Mouse (Mus musculus) forebrain, postnatal 0 days (tissue): Measurements from ENCODE around the gene Atxn7l1. TPM values are rescaled to one million over a fixed set of nuclear protein-coding genes. Genes with fewer than 3 reads are reported as not detected.

ENCODE experiments used
- ATAC-seq: fragments of 200-750 bp; cut with Nextera tagmentation; 2 replicates; pipeline ENCODE4 v1.8.0; 2017; ENCODE audit warnings: mild to moderate bottlenecking, moderate library complexity
- DNase-seq: peaks from one replicate; pipeline ENCODE4 v3.0.0-alpha.2; 2015
- H3K27ac ChIP-seq: fragments of 300-500 bp; sonication (generic); 2 replicates; pipeline ENCODE4 v1.5.1; 2014; ENCODE audit warnings: low read depth, mild to moderate bottlenecking, antibody characterized with exemption, low read length, moderate library complexity, mixed read lengths
- H3K27me3 ChIP-seq: fragments of 300-500 bp; sonication (generic); 2 replicates; pipeline ENCODE4 v1.6.1; 2014; ENCODE audit warnings: mild to moderate bottlenecking, low read length, mixed read lengths; ENCODE audit not compliant: insufficient read depth
- H3K36me3 ChIP-seq: fragments of 300-500 bp; sonication (generic); 2 replicates; pipeline ENCODE4 v1.6.1; 2014; ENCODE audit warnings: mild to moderate bottlenecking, moderate library complexity; ENCODE audit not compliant: insufficient read depth
- H3K4me1 ChIP-seq: fragments of 300-500 bp; sonication (generic); 2 replicates; pipeline ENCODE4 v1.6.1; 2014; ENCODE audit warnings: antibody characterized with exemption; ENCODE audit not compliant: insufficient read depth
- H3K4me2 ChIP-seq: fragments of 300-500 bp; sonication (generic); 2 replicates; pipeline ENCODE4 v1.6.1; 2014; ENCODE audit warnings: low read depth, mild to moderate bottlenecking, moderate library complexity
- H3K4me3 ChIP-seq: fragments of 300-500 bp; sonication (generic); 2 replicates; pipeline ENCODE4 v1.5.1; 2014; ENCODE audit warnings: low read depth, low read length, mixed read lengths
- H3K9ac ChIP-seq: fragments of 300-500 bp; sonication (generic); 2 replicates; pipeline ENCODE4 v1.6.1; 2014; ENCODE audit warnings: mild to moderate bottlenecking
- H3K9me3 ChIP-seq: fragments of 300-500 bp; sonication (generic); 2 replicates; pipeline ENCODE4 v1.6.1; 2016; ENCODE audit warnings: low read length
- CTCF ChIP-seq: sonication (generic); IDR thresholded peaks from 2 replicates; pipeline ENCODE4 v1.5.1; 2016; ENCODE audit warnings: antibody characterized with exemption, control low read depth, low read depth
- WGBS: fragments of 180-500 bp; shearing (Covaris S2); extraction: QIAGEN DNeasy Blood & Tissue Kit; methylation state at CpG from one replicate; pipeline ENCODE4 v1.1.7; 2014; 5-methylcytosine and 5-hydroxymethylcytosine counted together
- polyA plus RNA-seq: library from polyadenylated mRNA; unstranded; fragments of >200 nt; fragmentation: Nextera tagmentation; extraction: Ambion mirVana; gene quantifications from 2 replicates; pipeline ENCODE4 v1.2.1, GENCODE M21; 2015
- total RNA-seq: library from RNA; depleted of rRNA; stranded (reverse); fragments of >200 nt; gene quantifications from 2 replicates; pipeline ENCODE4 v1.2.3, GENCODE M21; 2014

Atxn7l1 gene
- total and polyA plus RNA-seq, 2 experiments from 2014 or later: 18.2 to 23.0 TPM

DNA sequence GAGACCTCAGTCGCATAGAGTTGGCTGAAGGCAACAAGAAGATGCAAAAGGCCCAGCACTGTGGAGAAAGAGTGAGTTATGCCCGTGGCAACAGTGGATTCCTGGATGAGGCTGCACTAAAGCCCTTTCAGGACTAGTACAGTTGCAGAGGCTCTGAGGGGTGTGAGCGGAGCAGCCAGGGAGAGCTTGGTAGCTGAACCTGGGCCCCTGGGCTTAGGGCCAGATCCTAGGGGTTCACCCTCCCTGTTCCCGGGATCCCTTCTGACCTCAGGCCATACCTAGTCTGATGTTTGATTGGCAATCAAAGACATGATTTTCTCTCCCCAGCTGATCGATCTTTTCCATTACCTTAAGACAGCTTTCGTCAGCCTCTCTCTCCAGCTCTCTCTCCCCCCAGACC is 58.8 kb downstream of the Atxn7l1 start:
- Histone ChIP-seq H3K4me3 (no peak overlapping the region), H3K9me3 (no peaks in the 10 kb centered on the region), H3K9ac (no peak overlapping the region), H3K27ac (no peak overlapping the region), H3K4me1 (no peaks in the 10 kb centered on the region), H3K4me2 (no peak overlapping the region), H3K27me3 (no peaks in the 10 kb centered on the region), H3K36me3 (no peaks in the 10 kb centered on the region)
- WGBS: 64% methylated on average over 6 of the region's 6 CpGs
- no peak for ATAC-seq
- no peak for DNase-seq
- no peak for TF ChIP-seq CTCF

DNA sequence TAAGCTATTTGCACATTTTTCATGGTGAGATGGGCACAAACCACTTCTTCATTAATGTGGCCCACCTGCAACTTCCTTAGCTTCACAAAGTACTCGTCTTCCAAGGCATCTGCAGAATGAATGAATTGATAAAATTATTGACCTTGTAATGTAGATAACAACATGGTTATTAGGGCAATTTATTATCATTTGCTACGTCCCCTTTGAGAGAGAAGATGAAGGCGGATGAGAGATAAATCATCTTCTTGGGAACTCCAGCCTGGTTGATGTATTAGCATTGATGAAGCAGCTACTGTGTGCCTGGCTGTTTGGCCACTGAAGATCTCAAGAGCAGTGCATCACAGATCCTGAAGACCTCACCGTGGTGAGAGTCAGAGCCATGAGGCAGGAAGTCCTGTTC is 63.4 kb downstream of the Atxn7l1 start:
- Histone ChIP-seq H3K36me3 (no peaks in the 10 kb centered on the region), H3K9me3 (no peaks in the 10 kb centered on the region), H3K9ac (no peak overlapping the region), H3K4me3 (no peak overlapping the region), H3K4me1 (no peaks in the 10 kb centered on the region), H3K4me2 (no peak overlapping the region), H3K27ac (no peak overlapping the region), H3K27me3 (no peaks in the 10 kb centered on the region)
- 82% methylated on average over 4 of the region's 4 CpGs for WGBS
- no peak for ATAC-seq
- no peak for TF ChIP-seq CTCF
- DNase-seq: no peak

DNA sequence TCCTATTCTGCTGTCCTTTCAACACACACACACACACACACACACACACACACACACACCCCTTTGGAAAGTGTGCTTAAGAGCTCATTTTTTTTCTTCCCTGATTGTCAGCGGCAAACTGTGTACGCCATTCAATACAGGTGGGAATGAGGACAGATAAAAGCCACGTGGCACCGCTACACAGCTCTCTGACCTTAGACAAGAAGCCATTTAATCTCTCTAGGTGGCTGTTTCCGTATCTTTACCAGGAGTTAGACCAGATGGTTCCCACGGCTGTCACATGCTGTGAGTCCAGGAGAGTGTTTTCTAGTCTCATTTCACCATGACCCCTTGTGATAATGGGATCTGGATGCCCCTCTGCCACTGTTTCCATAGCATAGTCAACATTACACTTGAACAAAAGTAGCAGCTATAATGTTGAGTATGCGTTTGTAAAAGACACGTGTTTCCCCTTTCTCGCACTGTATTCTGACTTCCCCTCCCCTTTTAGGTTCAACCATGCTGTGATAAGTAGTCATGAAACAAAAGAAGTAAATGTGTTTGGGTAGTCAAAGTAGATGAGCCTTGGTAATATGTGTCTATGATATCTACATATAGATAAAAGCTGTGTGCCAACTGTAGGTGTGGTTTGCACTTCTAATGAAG is 70.8 kb downstream of the Atxn7l1 start:
- ATAC-seq (no peak), DNase-seq (no peak)
- Histone ChIP-seq H3K27ac (no peak overlapping the region), H3K4me2 (no peak overlapping the region), H3K9me3 (no peaks in the 10 kb centered on the region), H3K4me1 (peaks cover 10% of the 10 kb centered on the region; the same call in 1 of the 2 replicates), H3K27me3 (no peaks in the 10 kb centered on the region), H3K9ac (no peak overlapping the region), H3K4me3 (no peak overlapping the region), H3K36me3 (0 out of 2 replicates have a peak, but pooled peaks cover 5% of the 10 kb centered on the region)
- no peak for TF ChIP-seq CTCF
- WGBS: 68% methylated on average over 9 of the region's 9 CpGs

DNA sequence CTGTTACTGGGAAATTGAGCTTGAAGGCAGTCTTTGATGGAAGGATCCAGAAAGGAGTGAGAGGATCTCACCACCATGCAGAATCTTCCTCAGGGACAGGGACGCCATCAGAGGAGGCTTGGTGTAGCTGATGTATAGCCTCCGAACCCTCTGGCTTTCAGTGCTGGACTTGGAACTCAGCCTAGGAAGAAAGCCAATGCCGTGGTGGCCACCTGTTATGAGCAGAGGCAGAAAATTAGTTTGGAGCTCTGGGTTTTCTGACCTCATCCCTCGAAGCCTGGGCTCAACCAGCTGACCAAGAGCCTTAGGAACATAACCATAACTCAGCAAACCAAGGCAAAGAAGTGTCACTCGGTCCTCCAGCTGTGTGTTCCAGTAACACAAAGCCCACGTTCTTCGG is 71.9 kb downstream of the Atxn7l1 start:
- no peak overlapping the region for H3K4me2 ChIP-seq
- no peak for DNase-seq
- 0 out of 2 replicates have a peak, but pooled peaks cover 5% of the 10 kb centered on the region for H3K36me3 ChIP-seq
- ATAC-seq: no peak
- peaks cover 15% of the 10 kb centered on the region for H3K4me1 ChIP-seq
- H3K4me3 ChIP-seq: no peak overlapping the region
- no peak overlapping the region for H3K9ac ChIP-seq
- WGBS: 73% methylated on average over 7 of the region's 7 CpGs
- H3K27ac ChIP-seq: no peak overlapping the region
- TF ChIP-seq CTCF: no peak
- H3K27me3 ChIP-seq: no peaks in the 10 kb centered on the region
- H3K9me3 ChIP-seq: no peaks in the 10 kb centered on the region

DNA sequence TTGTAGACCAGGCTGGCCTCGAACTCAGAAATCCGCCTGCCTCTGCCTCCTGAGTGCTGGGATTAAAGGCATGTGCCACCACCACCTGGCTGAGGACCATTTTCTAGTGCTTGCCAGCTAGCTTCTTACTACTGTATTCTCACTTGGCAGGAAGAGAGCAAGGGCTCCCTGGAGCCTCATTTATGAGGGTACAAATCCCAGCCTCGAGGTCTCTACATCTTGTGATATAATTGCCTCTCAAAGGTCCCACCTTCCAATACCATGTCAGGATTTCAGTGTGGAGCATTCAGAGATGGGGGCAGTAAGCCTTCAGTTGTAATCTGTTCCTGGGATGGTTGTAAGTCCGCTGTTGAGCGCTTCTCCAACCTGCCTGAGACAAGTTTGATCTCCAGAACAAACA is 72.6 kb downstream of the Atxn7l1 start:
- Histone ChIP-seq H3K9me3 (no peaks in the 10 kb centered on the region), H3K27ac (peak overlapping the region; percentile 45; the same call in 1 of the 2 replicates), H3K4me1 (peaks cover 18% of the 10 kb centered on the region), H3K4me2 (no peak overlapping the region), H3K36me3 (0 out of 2 replicates have a peak, but pooled peaks cover 5% of the 10 kb centered on the region), H3K4me3 (no peak overlapping the region), H3K9ac (no peak overlapping the region), H3K27me3 (no peaks in the 10 kb centered on the region)
- no peak for TF ChIP-seq CTCF
- 18% methylated on average over 3 of the region's 5 CpGs for WGBS
- DNase-seq (no peak), ATAC-seq (peak; percentile 5)

DNA sequence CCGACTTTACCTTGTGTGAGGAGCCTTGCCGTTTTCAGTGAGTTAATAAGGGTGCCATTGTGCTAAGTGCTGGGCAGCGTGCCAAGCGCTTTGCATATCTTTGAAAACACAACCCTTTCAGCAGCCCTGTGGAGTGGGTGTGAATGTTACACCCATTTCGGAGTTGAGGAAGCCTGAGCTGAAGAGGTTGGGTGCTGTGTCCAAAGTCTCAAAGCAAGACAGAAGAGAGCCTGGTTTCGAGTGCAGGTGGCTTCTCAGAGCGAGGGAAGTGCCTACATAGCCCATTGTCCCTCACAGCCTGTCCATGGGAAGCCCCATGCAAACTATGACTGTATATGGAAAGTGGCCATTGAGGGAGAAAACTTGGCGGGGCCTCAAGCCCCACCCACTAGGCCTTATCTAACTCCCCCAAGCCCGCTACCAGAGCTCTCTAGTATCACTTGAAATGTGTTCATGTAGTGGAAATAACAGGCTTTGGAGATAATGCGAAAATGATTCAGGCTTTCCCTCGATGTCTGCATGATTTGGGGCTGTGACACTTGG is 73.1 kb downstream of the Atxn7l1 start:
- Histone ChIP-seq H3K4me2 (no peak overlapping the region), H3K27ac (peak overlapping the region; percentile 45), H3K9ac (no peak overlapping the region), H3K4me1 (peaks cover 23% of the 10 kb centered on the region), H3K36me3 (0 out of 2 replicates have a peak, but pooled peaks cover 5% of the 10 kb centered on the region), H3K27me3 (no peaks in the 10 kb centered on the region), H3K4me3 (no peak overlapping the region), H3K9me3 (no peaks in the 10 kb centered on the region)
- ATAC-seq (peak; percentile 63), DNase-seq (peak; percentile 84)
- 12% methylated on average over 11 of the region's 11 CpGs for WGBS
- TF ChIP-seq CTCF: no peak

DNA sequence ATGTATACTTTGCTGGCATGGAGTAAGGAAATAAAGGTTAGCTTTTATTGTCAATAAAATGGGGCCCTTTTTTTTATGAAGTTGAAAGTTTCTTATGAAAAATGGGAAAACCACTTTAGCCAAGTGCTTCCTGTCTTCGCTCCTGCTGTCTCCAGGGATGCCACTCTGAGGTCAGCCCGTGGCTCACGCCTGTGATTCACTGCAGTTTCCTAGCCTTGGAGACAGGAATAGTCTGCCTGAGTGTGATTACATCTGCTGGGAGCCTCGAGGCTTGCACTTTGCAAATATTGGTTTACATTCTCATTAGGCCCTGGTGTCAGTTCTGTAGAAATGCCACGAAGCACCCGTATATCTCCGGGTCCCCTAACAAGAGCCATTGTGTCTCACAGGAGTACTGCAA is 74.7 kb downstream of the Atxn7l1 start:
- ATAC-seq (no peak), DNase-seq (no peak)
- no peak overlapping the region for H3K27ac ChIP-seq
- WGBS: 80% methylated on average over 7 of the region's 7 CpGs
- no peak overlapping the region for H3K4me3 ChIP-seq
- no peaks in the 10 kb centered on the region for H3K9me3 ChIP-seq
- 0 out of 2 replicates have a peak, but pooled peaks cover 5% of the 10 kb centered on the region for H3K36me3 ChIP-seq
- peaks cover 23% of the 10 kb centered on the region for H3K4me1 ChIP-seq
- TF ChIP-seq CTCF: no peak
- no peak overlapping the region for H3K4me2 ChIP-seq
- H3K9ac ChIP-seq: no peak overlapping the region
- H3K27me3 ChIP-seq: no peaks in the 10 kb centered on the region
